Mouse (Mus musculus) midbrain, postnatal 0 days (tissue): ENCODE measurements around the gene Scnn1g. TPM values are rescaled to one million over a fixed set of nuclear protein-coding genes. Genes with fewer than 3 reads are reported as not detected.

Source experiments
- ATAC-seq: fragments of 200-750 bp; cut with Nextera tagmentation; 2 replicates; pipeline ENCODE4 v1.8.0; 2017; ENCODE audit warnings: moderate number of reproducible peaks, mild to moderate bottlenecking, moderate TSS enrichment, moderate library complexity; ENCODE audit not compliant: low FRiP score
- DNase-seq: peaks from one replicate; pipeline ENCODE4 v3.0.0-alpha.2; 2015; ENCODE audit warnings: low spot score
- H3K27ac ChIP-seq: fragments of 300-500 bp; sonication (generic); 2 replicates; pipeline ENCODE4 v1.5.1; 2014; ENCODE audit warnings: low read depth, mild to moderate bottlenecking, low read length, mixed read lengths
- H3K27me3 ChIP-seq: fragments of 300-500 bp; sonication (generic); 2 replicates; pipeline ENCODE4 v1.6.1; 2014; ENCODE audit warnings: low read length, control low read depth, mixed read lengths; ENCODE audit not compliant: insufficient read depth
- H3K36me3 ChIP-seq: fragments of 300-500 bp; sonication (generic); 2 replicates; pipeline ENCODE4 v1.6.1; 2014; ENCODE audit warnings: low read length, control low read depth, mixed read lengths; ENCODE audit not compliant: insufficient read depth
- H3K4me1 ChIP-seq: fragments of 300-500 bp; sonication (generic); 2 replicates; pipeline ENCODE4 v1.6.1; 2014; ENCODE audit warnings: mild to moderate bottlenecking, control low read depth, antibody characterized with exemption, low read length, mixed read lengths; ENCODE audit not compliant: insufficient read depth
- H3K4me2 ChIP-seq: fragments of 300-500 bp; sonication (generic); 2 replicates; pipeline ENCODE4 v1.6.1; 2014; ENCODE audit warnings: low read depth, mild to moderate bottlenecking, low read length, mixed read lengths; ENCODE audit not compliant: poor library complexity, severe bottlenecking
- H3K4me3 ChIP-seq: fragments of 300-500 bp; sonication (generic); 2 replicates; pipeline ENCODE4 v1.5.1; 2014; ENCODE audit warnings: low read depth, mild to moderate bottlenecking, low read length, moderate library complexity
- H3K9ac ChIP-seq: fragments of 300-500 bp; sonication (generic); replicated peaks from 2 replicates; pipeline ENCODE4 v1.6.1; 2014; ENCODE audit warnings: mild to moderate bottlenecking, low read length, moderate library complexity, mixed read lengths; ENCODE audit not compliant: poor library complexity, severe bottlenecking
- H3K9me3 ChIP-seq: fragments of 300-500 bp; sonication (generic); 2 replicates; pipeline ENCODE4 v1.6.1; 2016; ENCODE audit warnings: low read length, control low read depth
- CTCF ChIP-seq: IDR thresholded peaks from 2 replicates; pipeline ENCODE4 v1.5.1; 2016; ENCODE audit warnings: antibody characterized with exemption, mild to moderate bottlenecking
- WGBS: fragments of 180-500 bp; shearing (Covaris S2); extraction: QIAGEN DNeasy Blood & Tissue Kit; methylation state at CpG from one replicate; pipeline ENCODE4 v1.1.7; 2014; 5-methylcytosine and 5-hydroxymethylcytosine counted together
- polyA plus RNA-seq: library from polyadenylated mRNA; unstranded; fragments of >200 nt; fragmentation: Nextera tagmentation; extraction: Ambion mirVana; gene quantifications from 2 replicates; pipeline ENCODE4 v1.2.1, GENCODE M21; 2015
- total RNA-seq: library from RNA; depleted of rRNA; stranded (reverse); fragments of >200 nt; gene quantifications from 2 replicates; pipeline ENCODE4 v1.2.3, GENCODE M21; 2014

Gene Scnn1g
- total and polyA plus RNA-seq, 2 experiments from 2014 or later = 0.10 TPM; not detected in 1

- H3K4me2 ChIP-seq = no peak overlapping the region
- no peak for TF ChIP-seq CTCF
- no peak overlapping the region for H3K4me3 ChIP-seq
- DNase-seq (no peak), ATAC-seq (no peak)
- H3K36me3 ChIP-seq = no peaks in the 10 kb centered on the region
- H3K4me1 ChIP-seq = no peaks in the 10 kb centered on the region
- H3K9ac ChIP-seq = no peak overlapping the region
- 58% methylated on average over 2 of the region's 2 CpGs for WGBS
- H3K27me3 ChIP-seq = no peaks in the 10 kb centered on the region
- no peak overlapping the region for H3K27ac ChIP-seq
- no peaks in the 10 kb centered on the region for H3K9me3 ChIP-seq
Measured at GRCm38 (mm10) chr7:121711171-121711570, 23.1 kb upstream of the Scnn1g start.

- ATAC-seq (no peak), DNase-seq (no peak)
- WGBS = 82% methylated on average over 7 of the region's 7 CpGs
- no peak for TF ChIP-seq CTCF
- no peaks in the 10 kb centered on the region for H3K9me3 ChIP-seq
- no peaks in the 10 kb centered on the region for H3K36me3 ChIP-seq
- H3K4me2 ChIP-seq = no peak overlapping the region
- no peak overlapping the region for H3K9ac ChIP-seq
- H3K4me3 ChIP-seq = no peak overlapping the region
- no peaks in the 10 kb centered on the region for H3K4me1 ChIP-seq
- no peak overlapping the region for H3K27ac ChIP-seq
- H3K27me3 ChIP-seq = no peaks in the 10 kb centered on the region
Measured at GRCm38 (mm10) chr7:121717031-121717430, 17.2 kb upstream of the Scnn1g start.

- DNase-seq = peak; percentile 24
- H3K27me3 ChIP-seq = peaks cover 4% of the 10 kb centered on the region; the same call in 1 of the 2 replicates
- H3K4me1 ChIP-seq = 0 out of 2 replicates have a peak, but pooled peaks cover 7% of the 10 kb centered on the region
- H3K4me3 ChIP-seq = no peak overlapping the region
- H3K36me3 ChIP-seq = no peaks in the 10 kb centered on the region
- 19% methylated on average over 5 of the region's 5 CpGs for WGBS
- H3K9me3 ChIP-seq = no peaks in the 10 kb centered on the region
- no peak for ATAC-seq
- TF ChIP-seq CTCF = peak; percentile 37
- no peak overlapping the region for H3K4me2 ChIP-seq
- no peak overlapping the region for H3K27ac ChIP-seq
- H3K9ac ChIP-seq = no peak overlapping the region
Measured at GRCm38 (mm10) chr7:121730225-121730624, 4.1 kb upstream of the Scnn1g start.

DNA sequence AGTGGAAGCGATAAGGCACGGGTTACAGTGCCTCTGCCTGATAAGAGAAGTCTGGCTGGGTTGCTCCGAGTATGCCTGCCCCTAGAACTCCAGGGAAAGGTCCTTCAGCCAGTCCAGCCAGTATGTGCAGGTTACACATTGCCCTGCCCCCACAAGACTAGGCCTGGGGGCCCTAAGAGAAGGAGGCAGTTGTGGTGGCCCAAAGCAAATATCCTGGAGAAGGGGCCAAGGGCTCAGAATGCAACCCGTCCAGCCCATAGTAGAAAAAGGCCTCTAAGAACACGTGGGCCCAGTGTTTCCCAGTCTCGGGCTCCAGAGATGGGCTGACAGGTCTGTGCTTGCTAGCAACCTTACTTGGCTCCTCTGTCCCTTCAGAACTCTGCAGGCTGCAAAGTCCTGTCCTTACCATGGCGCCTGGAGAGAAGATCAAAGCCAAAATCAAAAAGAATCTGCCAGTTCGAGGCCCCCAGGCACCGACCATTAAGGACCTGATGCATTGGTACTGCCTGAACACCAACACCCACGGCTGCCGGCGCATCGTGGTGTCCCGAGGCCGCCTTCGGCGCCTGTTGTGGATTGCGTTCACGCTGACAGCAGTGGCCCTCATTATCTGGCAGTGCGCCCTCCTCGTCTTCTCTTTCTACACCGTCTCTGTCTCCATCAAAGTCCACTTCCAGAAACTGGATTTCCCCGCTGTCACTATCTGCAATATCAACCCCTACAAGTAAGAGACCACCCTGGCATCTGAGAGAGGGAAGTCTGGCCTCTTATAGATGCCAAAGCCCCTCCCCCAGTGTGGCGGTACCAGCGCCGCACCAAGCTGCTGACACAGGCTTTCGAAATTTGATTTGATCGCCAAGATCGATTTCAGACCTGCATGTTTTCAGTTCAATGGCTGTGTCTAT is 3.5 kb downstream of the Scnn1g start:
- Histone ChIP-seq H3K4me3 (no peak overlapping the region), H3K27ac (no peak overlapping the region), H3K4me2 (no peak overlapping the region), H3K4me1 (0 out of 2 replicates have a peak, but pooled peaks cover 7% of the 10 kb centered on the region), H3K9ac (no peak overlapping the region), H3K36me3 (no peaks in the 10 kb centered on the region), H3K27me3 (peaks cover 16% of the 10 kb centered on the region), H3K9me3 (no peaks in the 10 kb centered on the region)
- DNase-seq (no peak), ATAC-seq (no peak)
- 71% methylated on average over 29 of the region's 29 CpGs for WGBS
- TF ChIP-seq CTCF = no peak

DNA sequence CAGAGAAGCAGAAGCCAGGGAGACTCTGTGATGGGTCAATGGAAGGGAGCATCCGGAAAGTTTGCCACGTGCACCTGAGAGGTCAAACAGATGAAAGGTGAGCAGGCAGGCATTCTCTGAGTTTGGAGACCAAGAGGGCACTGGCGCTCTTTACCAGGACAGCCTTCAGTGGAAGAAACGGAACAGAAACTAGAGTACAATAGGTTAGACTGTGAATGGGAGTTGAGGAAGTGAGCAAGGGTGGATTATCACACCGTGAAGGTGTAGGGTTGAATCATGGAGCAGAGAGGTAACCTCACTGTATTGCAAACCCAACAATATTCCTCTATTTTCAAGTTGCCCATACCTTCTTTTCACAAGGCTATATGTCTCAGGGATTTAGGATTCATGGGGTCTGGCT is 16.0 kb downstream of the Scnn1g start:
- Histone ChIP-seq H3K4me1 (no peaks in the 10 kb centered on the region), H3K27me3 (no peaks in the 10 kb centered on the region), H3K27ac (no peak overlapping the region), H3K4me3 (no peak overlapping the region), H3K4me2 (no peak overlapping the region), H3K36me3 (no peaks in the 10 kb centered on the region), H3K9ac (no peak overlapping the region), H3K9me3 (no peaks in the 10 kb centered on the region)
- no peak for ATAC-seq
- DNase-seq = no peak
- 85% methylated on average over 5 of the region's 5 CpGs for WGBS
- no peak for TF ChIP-seq CTCF

DNA sequence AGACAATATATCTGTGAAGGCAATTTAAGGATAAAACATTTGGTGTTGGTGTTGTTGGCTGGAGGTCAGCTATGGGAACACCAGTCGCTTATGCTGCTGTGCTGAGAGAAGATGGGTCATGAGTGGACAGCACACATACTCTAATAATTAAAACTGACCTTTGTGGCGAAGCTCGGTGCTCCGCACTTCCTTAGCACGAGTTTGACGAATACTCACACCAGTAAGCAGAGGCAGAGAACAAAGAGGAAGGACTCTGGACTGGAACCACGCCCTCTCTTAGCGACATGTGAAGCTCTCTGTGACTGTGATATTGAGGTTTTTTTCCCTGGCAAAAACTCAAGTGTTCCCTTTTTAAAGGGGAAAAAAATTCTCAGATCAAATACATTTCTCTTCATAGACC is 20.5 kb downstream of the Scnn1g start:
- ATAC-seq (no peak), DNase-seq (no peak)
- H3K9ac ChIP-seq = no peak overlapping the region
- H3K4me3 ChIP-seq = no peak overlapping the region
- H3K27me3 ChIP-seq = no peaks in the 10 kb centered on the region
- H3K4me1 ChIP-seq = no peaks in the 10 kb centered on the region
- no peak for TF ChIP-seq CTCF
- H3K9me3 ChIP-seq = no peaks in the 10 kb centered on the region
- H3K27ac ChIP-seq = no peak overlapping the region
- no peaks in the 10 kb centered on the region for H3K36me3 ChIP-seq
- 69% methylated on average over 8 of the region's 8 CpGs for WGBS
- H3K4me2 ChIP-seq = no peak overlapping the region
